In genomic region chr11:72022827-72023226, GRCm38 (mm10) we compare ENCODE assay signal across 20 mouse cellular contexts. TPM values are rescaled to one million over a fixed set of nuclear protein-coding genes. Genes with fewer than 3 reads are reported as not detected.
"Had no signal": no experiment of that assay in that cellular context is flagged by ENCODE, and none has a peak within 500 bp of the region (broad histone marks: within the 10 kb centered on the region; RNA-seq: fewer than 3 reads in every experiment).

No protein-coding gene starts in this region.

- DNase-seq: gastrocnemius, adult 2 months; gastrocnemius, postnatal 25 days; heart, postnatal 4 days; kidney, adult 18-20 months; kidney, adult 8-10 months; liver; liver, embryonic 13.5 days had no signal

- ATAC-seq: inflammation-experienced regulatory T-cells, adult 6 months; intestine, embryonic 15.5 days; intestine, postnatal 0 days had no signal

- H3K9ac ChIP-seq: heart, embryonic 12.5 days; hindbrain, embryonic 12.5 days; intestine, embryonic 15.5 days; limb, embryonic 12.5 days; liver, embryonic 13.5 days had no signal

- H3K4me3 ChIP-seq: gastrocnemius, adult 2 months; heart, embryonic 10.5 days; heart, embryonic 12.5 days; hindbrain, embryonic 10.5 days; hindbrain, embryonic 12.5 days; intestine, embryonic 15.5 days; layer of hippocampus, adult 2 months; left cerebral cortex, adult 2 months; limb, embryonic 10.5 days; limb, embryonic 12.5 days; liver, embryonic 13.5 days had no signal

- H3K9me3 ChIP-seq: heart, embryonic 10.5 days; heart, embryonic 12.5 days; hindbrain, embryonic 10.5 days; hindbrain, embryonic 12.5 days; intestine, embryonic 15.5 days; limb, embryonic 10.5 days; limb, embryonic 12.5 days; liver, embryonic 13.5 days had no signal

- H3K27me3 ChIP-seq: hindbrain, embryonic 12.5 days; intestine, embryonic 15.5 days; limb, embryonic 12.5 days had no signal

- H3K4me2 ChIP-seq: heart, embryonic 12.5 days; hindbrain, embryonic 12.5 days; hindbrain, embryonic 14.5 days; intestine, embryonic 15.5 days; limb, embryonic 12.5 days; liver, embryonic 11.5 days; liver, embryonic 13.5 days had no signal

- H3K27ac ChIP-seq: gastrocnemius, adult 2 months; heart, embryonic 10.5 days; hindbrain, embryonic 12.5 days; hindbrain, embryonic 14.5 days; intestine, embryonic 15.5 days; left cerebral cortex, adult 2 months; limb, embryonic 10.5 days; limb, embryonic 12.5 days; liver, embryonic 13.5 days had no signal

- H3K4me1 ChIP-seq: intestine, embryonic 15.5 days; limb, embryonic 10.5 days; limb, embryonic 12.5 days had no signal

- H3K36me3 ChIP-seq: heart, embryonic 10.5 days; heart, embryonic 12.5 days; hindbrain, embryonic 10.5 days; hindbrain, embryonic 12.5 days; intestine, embryonic 15.5 days; limb, embryonic 10.5 days; limb, embryonic 12.5 days; liver, embryonic 13.5 days had no signal

RNA-seq across cellular contexts. Expression of gene Aipl1, which starts 14.5 kb away (rescaled TPM):
- polyA plus RNA-seq: hindbrain, embryonic 14.5 days had no signal
